Mouse (Mus musculus): ENCODE results near the gene Olfr13.
"Not testable (repeated sequence)": the region's sequence is repeated elsewhere in the genome, so short reads cannot be mapped to it uniquely, and the experiment has no call there.

Gene Olfr13

GRCm38 (mm10) chr6:43171840-43172239, at the start of gene Olfr13:
Olfr13 (plus strand) TSS chr6:43172140.
- DNase-seq (ENCODE audit: extremely low spot score, low spot score) = no peak

GRCm38 (mm10) chr6:43146267-43146666, 25.7 kb upstream of the Olfr13 start, which contains the start of gene Olfr237-ps1:
Olfr237-ps1 (plus strand) TSS chr6:43146567.
- not testable (repeated sequence) for DNase-seq (ENCODE audit: extremely low spot score, low spot score)

- no peak for DNase-seq (ENCODE audit: extremely low spot score, low spot score)
Observed at GRCm38 (mm10) chr6:43159502-43159901, 12.4 kb upstream of the Olfr13 start.

- DNase-seq (ENCODE audit: extremely low spot score, low spot score) = no peak
Observed at GRCm38 (mm10) chr6:43162982-43163381, 9.0 kb upstream of the Olfr13 start, which contains the start of gene Olfr437. Olfr437 (plus strand) TSS chr6:43163282.

GRCm38 (mm10) chr6:43167246-43167645, 4.7 kb upstream of the Olfr13 start:
- DNase-seq (ENCODE audit: extremely low spot score, low spot score) = no peak

- DNase-seq (ENCODE audit: extremely low spot score, low spot score) = no peak
Observed at GRCm38 (mm10) chr6:43178129-43178528, 6.2 kb downstream of the Olfr13 start.

- no peak for DNase-seq (ENCODE audit: extremely low spot score, low spot score)
Observed at GRCm38 (mm10) chr6:43178584-43179501, 6.9 kb downstream of the Olfr13 start.

GRCm38 (mm10) chr6:43190986-43191385, 19.0 kb downstream of the Olfr13 start:
- DNase-seq (ENCODE audit: extremely low spot score, low spot score) = no peak

GRCm38 (mm10) chr6:43196781-43197180, 24.8 kb downstream of the Olfr13 start, which contains the start of gene Olfr435:
Olfr435 (plus strand) TSS chr6:43197146.
- DNase-seq (ENCODE audit: extremely low spot score, low spot score) = no peak

- DNase-seq (ENCODE audit: extremely low spot score, low spot score) = no peak
Observed at GRCm38 (mm10) chr6:43198094-43198493, 26.2 kb downstream of the Olfr13 start.

GRCm38 (mm10) chr6:43202786-43203185, 30.8 kb downstream of the Olfr13 start:
- no peak for DNase-seq (ENCODE audit: extremely low spot score, low spot score)

GRCm38 (mm10) chr6:43205355-43205754, 33.4 kb downstream of the Olfr13 start:
- no peak for DNase-seq (ENCODE audit: extremely low spot score, low spot score)

GRCm38 (mm10) chr6:43212873-43213272, 40.9 kb downstream of the Olfr13 start, which contains the start of gene Olfr434:
Olfr434 (plus strand) TSS chr6:43213021.
- DNase-seq (ENCODE audit: extremely low spot score, low spot score) = not testable (repeated sequence)
